Mouse (Mus musculus): ENCODE data around the gene Cd72.

GRCm38 (mm10) chr4:43400976-43401375 is 53.5 kb downstream of the Cd72 start:
- no peak for TF ChIP-seq CTCF (IDR thresholded peaks at IDR 0.05; ENCODE audit: extremely low read depth, insufficient read depth, low read length)
- TF ChIP-seq POLR2A (IDR thresholded peaks at IDR 0.05; ENCODE audit: extremely low read depth, insufficient read depth, low read length): no peak
